Mouse (Mus musculus) mouse trophoblast stem cell (cell line): ENCODE results near the gene Tex2.
"Not testable (repeated sequence)": the region's sequence is repeated elsewhere in the genome, so short reads cannot be mapped to it uniquely, and the experiment has no call there.

ENCODE experiments used
- in situ Hi-C, 2 experiments: fragments of 300-500 bp; cut with MseI, MboI; formaldehyde crosslinking; loops; 2 replicates in 1 of 2; 3 replicates in 1 of 2; pipeline ENCODE4 v1.15.1; 2025

Tex2 gene

GRCm38 (mm10) chr11:106612961-106613637 lies at the start of gene Tex2:
Gene Tex2, minus strand, starts transcription at chr11:106613423.
- in situ Hi-C loops: no loop called here

GRCm38 (mm10) chr11:106662634-106663407 lies 49.6 kb upstream of the Tex2 start:
- in situ Hi-C loops: no loop called here

DNA sequence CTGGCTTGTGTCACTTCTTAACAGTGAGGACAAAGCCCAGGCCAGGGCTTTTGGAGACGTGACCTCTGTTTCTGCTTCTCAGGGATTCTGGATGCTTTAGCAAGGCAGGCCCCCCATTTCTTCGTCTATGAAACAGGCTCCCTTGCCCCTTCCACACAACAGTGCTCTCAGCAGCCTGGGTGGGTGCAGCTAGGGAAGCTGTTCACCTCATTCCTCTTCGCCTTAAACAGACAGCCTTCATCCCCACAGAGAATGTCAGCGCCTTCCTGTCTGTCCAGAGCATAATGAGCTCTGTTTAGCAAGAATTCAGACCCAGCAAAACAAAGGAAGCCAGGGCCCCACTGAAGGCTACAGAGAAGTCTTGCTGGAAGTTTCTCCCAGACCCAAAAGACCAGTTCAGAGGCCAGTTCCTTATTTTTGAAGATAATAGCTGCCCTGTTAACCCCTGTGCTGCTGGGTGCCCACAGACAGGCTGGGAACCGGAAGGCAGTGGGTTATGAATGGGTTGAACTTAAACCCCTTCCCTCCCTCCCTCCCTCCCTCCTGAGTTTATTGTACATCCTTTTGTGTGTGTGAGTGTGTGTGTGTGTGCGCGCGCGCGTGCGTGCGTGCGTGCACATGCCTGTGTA lies 47.3 kb upstream of the Tex2 start:
- in situ Hi-C loops: no loop called here

DNA sequence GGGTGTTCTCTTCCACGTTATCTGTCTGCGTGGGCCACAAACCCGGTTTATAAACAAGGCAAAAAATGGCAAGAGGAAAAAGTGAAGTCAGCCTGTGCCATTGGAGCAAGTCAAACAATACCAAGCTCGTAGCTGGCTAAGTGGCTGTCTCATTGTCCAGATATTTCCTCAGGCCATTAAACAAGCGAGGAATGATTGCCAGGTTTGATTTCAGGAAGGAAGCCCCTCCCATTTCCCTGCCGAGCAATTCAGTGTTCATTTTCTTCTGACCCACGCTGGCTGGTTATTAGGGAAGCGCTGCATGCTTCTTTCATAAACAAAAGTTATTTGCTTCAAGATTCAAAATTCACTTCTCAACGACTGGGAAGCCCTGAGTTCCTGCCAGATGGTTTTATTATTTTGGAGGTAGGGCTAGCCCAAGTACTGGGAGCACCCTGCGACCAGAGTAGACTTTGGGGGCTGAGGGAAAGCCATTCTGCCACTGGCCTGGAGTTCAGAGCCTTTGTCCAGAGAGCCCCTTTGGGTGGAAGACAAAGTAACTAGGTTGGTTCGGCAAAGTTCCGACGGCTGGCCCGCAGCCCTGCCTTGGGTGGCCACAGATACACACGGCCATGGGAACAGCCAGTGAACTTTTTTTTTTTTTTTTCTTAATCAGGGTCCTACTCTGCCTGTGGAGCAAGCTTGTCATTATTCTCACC lies 46.5 kb upstream of the Tex2 start:
- in situ Hi-C loops: no loop called here

- in situ Hi-C loops: no loop called here
Observed at GRCm38 (mm10) chr11:106658051-106658880, 45.0 kb upstream of the Tex2 start.

DNA sequence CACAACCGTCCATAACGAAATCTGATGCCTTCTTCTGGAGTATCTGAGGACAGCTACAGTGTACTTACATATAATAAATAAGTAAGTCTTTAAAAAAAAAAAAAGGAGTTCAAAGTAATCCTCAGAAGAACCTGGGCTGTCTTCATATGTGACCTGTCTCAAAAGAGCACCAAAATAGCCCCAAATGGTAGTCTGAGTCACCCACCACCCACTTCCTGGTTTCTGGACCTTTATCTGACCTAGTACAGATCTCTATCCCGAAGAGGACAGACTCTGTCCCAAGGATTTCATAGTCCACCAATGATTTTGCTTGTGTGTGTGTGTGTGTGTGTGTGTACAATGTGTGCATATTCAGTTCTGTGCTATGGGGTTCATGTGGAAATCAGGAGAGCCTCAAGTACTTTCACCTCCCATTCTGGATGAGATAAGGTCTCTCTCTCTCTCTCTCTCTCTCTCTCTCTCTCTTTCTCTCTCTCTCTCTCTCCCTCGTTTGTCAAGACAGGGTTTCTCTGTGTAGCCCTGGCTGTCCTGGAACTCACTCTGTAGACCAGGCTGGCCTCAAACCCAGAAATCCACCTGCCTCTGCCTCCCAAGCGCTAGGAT lies 43.8 kb upstream of the Tex2 start:
- in situ Hi-C loops: not testable (repeated sequence)

- in situ Hi-C loops: loop anchor here (5.0 kb wide), 1 partner anchor 94 kb away; no protein-coding TSS in a partner anchor
Observed at GRCm38 (mm10) chr11:106648347-106648746, 35.1 kb upstream of the Tex2 start.

- in situ Hi-C loops: no loop called here
Observed at GRCm38 (mm10) chr11:106642966-106643637, 29.9 kb upstream of the Tex2 start.

DNA sequence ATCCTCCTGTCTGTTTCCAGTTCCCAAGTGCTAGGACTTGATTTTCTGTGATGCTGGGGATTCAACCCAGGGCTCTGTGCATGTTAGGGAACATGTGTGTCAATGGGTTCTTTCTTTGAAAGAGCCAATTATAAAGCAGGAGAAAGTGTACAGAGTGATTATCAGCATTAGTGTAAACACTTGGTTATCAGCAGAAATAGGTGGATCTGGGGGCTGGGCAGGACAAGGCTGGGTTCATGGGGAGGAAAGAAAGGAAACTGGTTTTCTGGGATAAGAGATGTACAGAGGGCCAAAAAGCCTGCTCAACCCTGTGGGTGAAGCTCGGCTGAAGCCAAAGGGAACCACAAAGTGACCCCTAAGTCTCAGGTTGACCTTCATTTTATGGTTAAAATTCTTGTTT lies 28.4 kb upstream of the Tex2 start:
- in situ Hi-C loops: no loop called here

- in situ Hi-C loops: no loop called here
Observed at GRCm38 (mm10) chr11:106640059-106640458, 26.8 kb upstream of the Tex2 start.

DNA sequence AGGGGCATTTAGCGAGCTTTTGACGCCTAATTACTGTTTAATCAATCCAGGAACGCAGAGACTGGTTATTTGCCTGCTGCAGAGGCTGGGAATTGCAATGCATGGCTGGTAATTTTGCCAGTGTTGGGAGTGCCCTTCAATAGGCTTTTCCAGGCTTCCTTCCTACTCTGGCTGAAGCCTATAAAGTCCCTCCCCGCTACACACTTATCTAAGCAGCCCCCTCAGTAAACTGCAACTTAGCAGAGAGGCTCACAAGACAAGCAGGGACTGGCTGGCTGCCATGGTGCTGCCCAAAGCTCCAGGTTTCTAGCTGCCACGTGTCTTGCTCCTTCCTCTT lies 26.1 kb upstream of the Tex2 start:
- in situ Hi-C loops: no loop called here

GRCm38 (mm10) chr11:106638551-106639355 lies 25.5 kb upstream of the Tex2 start:
- in situ Hi-C loops: no loop called here

GRCm38 (mm10) chr11:106637754-106638153 lies 24.5 kb upstream of the Tex2 start:
- in situ Hi-C loops: no loop called here

DNA sequence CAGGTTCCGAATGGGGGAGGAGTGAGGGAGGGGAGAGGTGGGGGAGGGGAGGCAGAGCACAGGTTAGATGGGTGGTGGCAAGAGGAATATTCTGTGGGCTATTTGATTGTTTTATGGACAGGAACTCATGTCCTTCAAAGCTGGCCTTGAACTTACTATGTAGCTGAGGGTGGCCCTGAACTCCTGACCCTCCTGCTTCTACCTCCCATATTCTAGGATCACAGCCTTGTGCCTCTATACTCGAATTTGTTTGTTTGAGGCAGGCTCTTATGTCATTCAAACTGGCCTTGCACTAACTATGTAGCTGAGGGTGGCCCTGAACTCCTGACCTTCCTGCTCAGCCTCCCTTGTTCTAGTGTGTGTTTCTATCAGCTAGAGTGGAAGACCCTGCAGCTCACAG lies 22.7 kb upstream of the Tex2 start:
- in situ Hi-C loops: no loop called here

DNA sequence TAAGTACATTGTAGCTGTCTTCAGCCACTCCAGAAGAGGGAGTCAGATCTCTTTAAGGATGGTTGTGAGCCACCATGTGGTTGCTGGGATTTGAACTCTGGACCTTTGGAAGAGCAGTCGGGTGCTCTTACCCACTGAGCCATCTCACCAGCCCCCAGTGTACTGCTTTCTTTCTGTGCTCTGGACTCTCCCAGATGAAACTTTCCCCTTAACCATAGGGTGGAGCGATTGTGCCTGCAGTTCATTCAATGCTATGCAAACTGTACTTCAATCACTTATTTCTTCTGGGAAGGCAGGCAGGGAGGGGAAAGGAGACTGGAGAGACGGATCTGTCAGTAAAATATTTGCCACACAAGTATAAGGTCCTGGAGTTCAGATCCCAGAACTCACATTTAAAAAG lies 21.0 kb upstream of the Tex2 start:
- in situ Hi-C loops: not testable (repeated sequence)

- in situ Hi-C loops: no loop called here
Observed at GRCm38 (mm10) chr11:106633456-106633855, 20.2 kb upstream of the Tex2 start.

DNA sequence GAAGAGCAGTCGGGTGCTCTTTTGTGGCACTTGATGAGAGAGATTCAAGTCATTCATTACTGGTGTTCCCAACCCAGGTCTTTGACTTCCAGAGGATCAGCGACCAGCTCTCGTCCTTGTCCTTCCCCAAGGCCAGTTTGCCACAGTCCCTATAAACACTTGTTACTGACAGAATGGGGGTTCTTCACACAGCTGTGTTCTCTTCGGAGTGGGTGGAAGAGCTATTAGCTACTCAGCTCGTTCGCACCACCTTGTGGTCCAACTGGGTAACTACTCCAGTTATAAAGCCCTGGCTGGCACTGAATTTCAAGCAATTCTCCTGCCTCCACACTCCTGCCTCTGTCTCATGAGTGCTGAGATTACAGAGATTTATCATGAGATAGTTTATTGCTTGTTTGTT lies 14.5 kb upstream of the Tex2 start:
- in situ Hi-C loops: loop anchor here (5.0 to 10.0 kb wide), 3 partner anchors 93 to 213 kb away; no protein-coding TSS in a partner anchor

DNA sequence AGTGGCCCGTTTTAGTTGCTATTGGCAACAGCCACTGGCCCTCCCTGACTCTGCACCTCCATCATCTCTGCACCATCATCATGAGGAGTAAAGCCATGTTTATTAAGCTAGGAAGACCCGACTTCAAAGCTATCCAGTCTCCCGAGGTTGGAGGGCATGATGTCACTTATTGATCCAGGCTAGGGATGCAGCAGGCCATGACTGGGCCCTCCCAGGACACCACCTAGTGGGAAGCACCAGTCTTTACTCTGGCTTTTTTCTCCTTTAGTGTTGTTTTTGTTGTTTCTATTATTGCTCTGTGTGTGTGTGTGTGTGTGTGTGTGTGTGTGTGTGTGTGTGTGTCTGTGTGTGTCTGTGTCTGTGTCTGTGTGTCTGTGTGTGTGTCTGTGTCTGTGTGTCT lies 12.4 kb upstream of the Tex2 start:
- in situ Hi-C loops: loop anchor here (5.0 to 10.0 kb wide), 3 partner anchors 91 to 211 kb away; no protein-coding TSS in a partner anchor

DNA sequence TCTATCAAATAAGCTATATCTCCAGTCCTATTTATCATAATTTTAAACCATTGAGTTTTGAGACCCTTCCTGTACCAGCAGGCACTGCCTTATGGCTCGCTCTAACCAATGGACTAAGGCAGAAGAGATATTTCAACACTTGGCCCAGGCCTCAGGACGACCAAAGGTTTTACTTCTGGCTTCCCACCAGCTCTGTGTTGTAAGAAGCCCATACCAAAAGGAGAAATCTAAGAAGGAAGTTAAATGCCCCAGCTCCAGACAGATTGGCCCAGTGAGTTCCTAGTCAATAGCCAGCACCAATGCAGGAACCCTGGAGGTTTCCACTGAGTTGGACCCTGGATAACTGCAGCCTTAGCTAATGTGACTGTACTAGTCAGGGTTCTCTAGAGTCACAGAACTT lies 10.4 kb upstream of the Tex2 start:
- in situ Hi-C loops: loop anchor here (10.0 kb wide), 2 partner anchors 89 to 209 kb away; no protein-coding TSS in a partner anchor
